Comparison of ENCODE assay signal across 25 mouse cellular contexts in the genomic region with DNA sequence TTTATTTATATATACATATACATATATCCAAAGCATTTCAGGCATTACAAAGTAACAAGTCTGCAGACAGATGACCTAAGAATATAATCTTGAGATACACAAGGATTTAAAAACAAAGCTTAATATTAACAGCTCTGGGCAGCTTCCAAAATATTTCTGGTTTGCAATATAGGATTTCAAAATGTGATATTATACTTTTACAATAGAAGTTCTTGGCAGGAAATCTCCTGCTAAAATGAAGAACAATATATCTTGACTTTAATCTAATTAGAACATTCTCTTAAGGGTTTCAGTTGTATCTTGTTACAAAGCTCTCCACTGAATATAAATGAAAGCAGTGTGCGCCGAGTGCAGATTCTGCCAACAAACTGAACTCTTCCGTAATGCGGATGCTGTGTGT.
"Had no signal": no experiment of that assay in that cellular context is flagged by ENCODE, and none has a peak within 500 bp of the region (broad histone marks: within the 10 kb centered on the region; RNA-seq: fewer than 3 reads in every experiment).

No protein-coding gene starts in this region.

- H3K4me2 ChIP-seq: heart, embryonic 11.5 days; heart, embryonic 13.5 days; heart, embryonic 15.5 days; hindbrain, embryonic 13.5 days; hindbrain, embryonic 15.5 days; intestine, embryonic 15.5 days; limb, embryonic 13.5 days; liver, embryonic 11.5 days; liver, embryonic 13.5 days; liver, embryonic 15.5 days had no signal

- H3K9me3 ChIP-seq: heart, embryonic 15.5 days; hindbrain, embryonic 13.5 days; hindbrain, embryonic 15.5 days; intestine, embryonic 15.5 days; liver, embryonic 13.5 days; liver, embryonic 15.5 days had no signal

- H3K27me3 ChIP-seq: heart, embryonic 13.5 days; heart, embryonic 15.5 days; hindbrain, embryonic 13.5 days; hindbrain, embryonic 15.5 days; intestine, embryonic 15.5 days; limb, embryonic 13.5 days; liver, embryonic 13.5 days; liver, embryonic 15.5 days had no signal

- H3K36me3 ChIP-seq: heart, embryonic 15.5 days; hindbrain, embryonic 13.5 days; hindbrain, embryonic 15.5 days; intestine, embryonic 15.5 days; liver, embryonic 13.5 days; liver, embryonic 15.5 days had no signal

- DNase-seq: gastrocnemius, adult 2 months; gastrocnemius, postnatal 10 days; gastrocnemius, postnatal 25 days; heart, adult 2 months; heart, postnatal 14 days; heart, postnatal 36 days; kidney, adult 18-20 months; kidney, adult 8-10 months; kidney, postnatal 10 days; kidney, postnatal 25 days; kidney, postnatal 4 days; liver; liver, embryonic 13.5 days had no signal

- ATAC-seq: inflammation-experienced regulatory T-cells, adult 6 months; intestine, embryonic 15.5 days; intestine, postnatal 0 days had no signal

- H3K27ac ChIP-seq: heart, adult 2 months; heart, embryonic 13.5 days; heart, embryonic 15.5 days; hindbrain, embryonic 13.5 days; hindbrain, embryonic 15.5 days; intestine, embryonic 15.5 days; limb, embryonic 13.5 days; liver, embryonic 13.5 days; liver, embryonic 15.5 days had no signal

- H3K9ac ChIP-seq: heart, embryonic 13.5 days; heart, embryonic 15.5 days; hindbrain, embryonic 13.5 days; hindbrain, embryonic 15.5 days; intestine, embryonic 15.5 days; limb, embryonic 13.5 days; liver, embryonic 13.5 days; liver, embryonic 15.5 days had no signal

- H3K4me3 ChIP-seq: gastrocnemius, adult 2 months; heart, adult 2 months; heart, embryonic 13.5 days; heart, embryonic 15.5 days; hindbrain, embryonic 13.5 days; hindbrain, embryonic 15.5 days; intestine, embryonic 15.5 days; layer of hippocampus, adult 2 months; limb, embryonic 13.5 days; liver, embryonic 13.5 days; liver, embryonic 15.5 days had no signal
